Mouse (Mus musculus): ENCODE results near the gene Gfy. TPM values are rescaled to one million over a fixed set of nuclear protein-coding genes. Genes with fewer than 3 reads are reported as not detected.

Gfy gene
- polyA plus RNA-seq, 1 experiment from 2014 or later = not detected

DNA sequence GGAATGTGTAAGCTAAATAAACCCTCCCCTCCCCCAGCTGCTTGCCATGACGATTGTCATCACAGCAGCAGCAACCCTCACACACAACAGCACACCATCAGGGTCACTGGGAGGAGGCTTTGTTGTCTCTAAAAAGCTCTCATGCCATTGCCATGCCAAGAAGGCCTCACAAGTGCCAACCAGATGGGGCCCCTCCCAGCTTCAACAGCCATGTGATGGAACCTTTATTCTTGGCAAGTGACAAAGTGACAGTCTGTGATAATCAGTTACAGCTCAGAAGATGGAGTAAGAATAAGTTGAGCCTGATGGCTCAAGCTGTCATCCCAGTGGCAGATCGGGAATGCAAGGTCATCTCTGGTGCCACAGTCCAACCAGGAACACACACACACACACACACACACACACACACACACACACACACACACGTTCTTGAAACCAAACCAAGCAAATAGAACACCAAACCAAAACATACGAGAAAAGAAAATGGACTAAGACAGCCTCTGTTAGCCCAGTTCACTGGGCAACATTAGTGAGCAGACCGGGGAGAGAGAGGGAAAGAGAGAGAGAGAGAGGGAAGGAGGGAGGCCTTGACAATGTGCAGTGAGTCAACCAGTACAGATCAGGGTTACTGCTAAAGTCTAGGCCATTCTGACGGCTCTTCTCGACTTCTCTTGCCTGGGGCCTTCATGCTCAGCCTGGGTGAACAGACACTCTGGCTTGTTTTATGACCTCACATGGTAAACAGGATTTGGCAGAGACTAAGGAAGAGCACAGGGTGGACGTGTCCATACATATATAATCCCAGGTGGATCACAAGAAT, 39.3 kb downstream of the Gfy start:
- Histone ChIP-seq H3K36me3 (ENCODE audit: inconsistent target) (peaks cover 32% of the 10 kb centered on the region), H3K79me2 (ENCODE audit: inconsistent target) (no peaks in the 10 kb centered on the region), H3K4me3 (ENCODE audit: inconsistent target) (no peak overlapping the region), H3K27ac (no peak overlapping the region)
- WGBS (ENCODE audit: missing documents) = 98% methylated on average over 6 of the region's 8 CpGs

DNA sequence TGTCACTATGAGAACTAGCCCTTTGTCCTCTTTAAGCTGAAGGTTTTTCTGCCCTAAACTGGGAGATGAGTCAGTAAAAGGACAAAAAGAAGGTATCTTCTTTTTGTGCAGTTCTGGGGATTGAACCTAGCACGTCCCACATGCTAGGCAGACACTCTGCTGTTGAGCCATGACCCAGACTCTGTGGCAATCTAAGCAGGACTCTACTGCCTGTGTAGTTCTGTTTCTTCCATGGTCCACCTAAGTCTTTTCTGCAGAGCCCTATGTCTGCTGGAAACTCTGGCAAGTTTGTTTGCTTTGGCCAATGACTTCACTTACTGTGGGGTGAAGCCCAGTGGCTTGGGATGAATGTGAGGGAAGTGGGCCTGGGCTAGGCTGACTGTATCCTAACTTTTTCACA, 41.0 kb downstream of the Gfy start:
- no peak overlapping the region for H3K27ac ChIP-seq
- 93% methylated on average over 1 of the region's 1 CpGs for WGBS (ENCODE audit: missing documents)
- H3K36me3 ChIP-seq (ENCODE audit: inconsistent target) = peaks cover 17% of the 10 kb centered on the region; the same call in 1 of the 2 replicates
- no peaks in the 10 kb centered on the region for H3K79me2 ChIP-seq (ENCODE audit: inconsistent target)
- no peak overlapping the region for H3K4me3 ChIP-seq (ENCODE audit: inconsistent target)

DNA sequence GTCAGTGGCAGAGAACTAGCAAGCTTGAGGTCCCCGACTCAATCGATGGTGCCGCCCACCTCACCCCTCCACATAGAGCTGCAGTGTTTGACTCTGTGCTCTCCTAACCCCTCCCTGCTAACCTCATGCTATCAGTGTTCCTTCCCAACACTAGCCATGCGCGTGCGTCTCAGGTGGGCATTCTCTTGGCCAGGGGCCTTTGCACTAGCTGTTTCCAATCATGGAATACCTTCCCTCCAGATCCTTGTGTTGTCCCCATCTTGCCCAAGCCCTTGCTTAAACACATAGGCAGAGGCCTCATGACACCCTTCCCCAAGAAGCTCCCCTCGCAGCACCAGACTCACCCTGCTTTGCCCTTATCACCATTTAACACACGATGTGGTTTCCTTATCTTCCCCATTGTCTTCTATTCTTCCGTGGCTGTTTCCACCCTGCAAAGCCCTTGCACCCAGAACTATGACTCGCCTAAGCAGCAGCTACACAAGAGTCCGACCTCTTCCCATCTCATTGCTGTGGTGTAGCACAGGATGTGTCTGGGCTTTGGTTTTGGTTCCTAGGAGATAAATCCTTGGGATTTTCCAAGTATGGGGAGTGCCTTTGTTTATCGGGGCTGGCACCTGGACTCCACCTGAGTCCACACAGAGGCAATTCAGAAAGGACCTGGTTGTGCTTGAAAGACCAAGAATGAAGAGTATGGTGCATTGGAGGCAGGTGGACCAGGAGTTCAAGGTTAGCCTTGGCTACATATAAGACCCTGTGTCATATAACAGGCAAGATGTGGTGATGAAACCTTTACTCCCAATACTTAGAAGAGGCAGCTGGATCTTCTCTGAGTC, 42.0 kb downstream of the Gfy start:
- Histone ChIP-seq H3K27ac (no peak overlapping the region), H3K36me3 (ENCODE audit: inconsistent target) (0 out of 2 replicates have a peak, but pooled peaks cover 6% of the 10 kb centered on the region), H3K79me2 (ENCODE audit: inconsistent target) (no peaks in the 10 kb centered on the region), H3K4me3 (ENCODE audit: inconsistent target) (no peak overlapping the region)
- WGBS (ENCODE audit: missing documents) = 37% methylated on average over 12 of the region's 12 CpGs

DNA sequence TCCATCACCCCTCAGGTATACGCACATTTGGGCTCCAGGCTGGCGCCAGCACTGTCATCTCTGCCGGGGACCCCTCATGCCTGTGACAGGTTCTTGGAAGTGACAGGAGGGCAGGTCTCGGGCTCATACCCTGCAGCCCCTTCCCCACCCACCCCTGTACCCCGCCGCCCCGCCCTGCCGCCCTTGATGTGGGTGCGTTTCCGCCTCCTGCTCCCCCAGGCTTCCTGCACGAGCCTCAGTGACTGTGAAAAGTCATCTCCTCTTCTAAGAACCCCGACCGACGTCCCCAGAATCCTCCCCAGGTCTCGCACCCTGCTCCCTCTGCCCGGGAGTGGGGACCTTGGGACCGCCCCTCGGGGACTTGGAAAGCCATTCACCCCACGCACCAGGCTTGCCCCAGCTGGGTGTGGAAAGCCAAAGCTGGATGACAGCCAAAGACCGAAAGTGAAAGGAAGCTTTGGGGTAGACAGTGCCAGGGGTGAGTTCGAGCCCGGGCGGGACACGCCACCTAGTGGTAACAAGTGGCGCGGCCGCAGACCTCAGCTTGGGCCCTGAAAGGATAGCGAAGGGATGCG, 43.3 kb downstream of the Gfy start, which contains the start of the genes Gm45713 and Flt3l:
TSS of gene Gm45713 (minus strand) at position 239 of the 575 bp plus-strand sequence.
TSS of gene Flt3l (minus strand) at position 440 of the 575 bp plus-strand sequence.
- H3K79me2 ChIP-seq (ENCODE audit: inconsistent target) = no peaks in the 10 kb centered on the region
- WGBS (ENCODE audit: missing documents) = 1% methylated on average over 21 of the region's 29 CpGs
- H3K27ac ChIP-seq = peak within 1 kb of the TSS; percentile 71
- H3K4me3 ChIP-seq (ENCODE audit: inconsistent target) = peak within 1 kb of the TSS; percentile 62
- no peaks in the 10 kb centered on the region for H3K36me3 ChIP-seq (ENCODE audit: inconsistent target)

DNA sequence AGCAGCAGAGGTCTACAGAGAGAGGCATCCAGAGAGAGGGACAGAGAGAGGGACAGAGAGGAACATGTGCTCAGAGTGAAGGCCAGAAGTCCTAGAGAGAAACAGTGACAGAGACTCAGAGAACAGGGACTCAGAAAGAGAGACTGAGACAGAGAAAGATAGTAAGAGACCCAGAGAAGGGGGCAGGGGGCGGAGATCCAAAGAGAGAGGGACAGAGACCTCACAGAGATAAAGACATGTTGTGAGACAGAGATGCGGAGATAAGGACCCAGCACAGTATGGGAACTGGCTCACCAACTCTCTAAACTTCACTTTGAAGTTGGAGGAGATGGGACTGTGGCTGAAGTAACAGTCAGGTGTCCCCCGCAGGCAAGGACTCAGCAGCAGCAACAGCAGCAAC, 44.0 kb downstream of the Gfy start:
- WGBS (ENCODE audit: missing documents) = 69% methylated on average over 3 of the region's 3 CpGs
- Histone ChIP-seq H3K4me3 (ENCODE audit: inconsistent target) (peak overlapping the region; percentile 62), H3K27ac (peak overlapping the region; percentile 71; the same call in 1 of the 2 replicates), H3K36me3 (ENCODE audit: inconsistent target) (no peaks in the 10 kb centered on the region), H3K79me2 (ENCODE audit: inconsistent target) (no peaks in the 10 kb centered on the region)

DNA sequence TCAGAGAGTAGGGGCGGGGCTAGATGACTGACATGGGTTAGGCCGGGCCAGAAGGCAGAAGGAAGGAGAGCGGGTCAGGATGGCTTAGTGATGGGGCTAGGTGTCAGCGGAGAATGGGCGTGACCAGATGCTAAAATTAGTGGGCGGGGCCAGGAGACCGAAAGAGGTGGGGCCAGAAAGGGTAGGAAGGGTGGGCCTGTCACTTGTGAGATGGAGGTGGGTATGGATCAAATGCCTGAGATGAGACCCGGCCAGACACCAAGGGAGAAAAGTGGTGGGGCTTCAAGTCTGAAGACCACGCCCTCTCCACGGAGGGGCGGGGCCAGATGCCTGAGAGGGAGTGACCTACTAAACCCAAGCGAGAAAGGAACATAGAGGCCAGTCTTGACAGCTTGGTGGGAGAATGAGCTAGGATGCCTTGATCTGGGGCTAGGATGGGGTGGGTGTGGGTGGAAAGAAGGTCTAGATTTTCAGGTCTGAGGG, 44.8 kb downstream of the Gfy start:
- H3K4me3 ChIP-seq (ENCODE audit: inconsistent target) = no peak overlapping the region
- H3K36me3 ChIP-seq (ENCODE audit: inconsistent target) = no peaks in the 10 kb centered on the region
- no peaks in the 10 kb centered on the region for H3K79me2 ChIP-seq (ENCODE audit: inconsistent target)
- no peak overlapping the region for H3K27ac ChIP-seq
- 39% methylated on average over 12 of the region's 12 CpGs for WGBS (ENCODE audit: missing documents)

DNA sequence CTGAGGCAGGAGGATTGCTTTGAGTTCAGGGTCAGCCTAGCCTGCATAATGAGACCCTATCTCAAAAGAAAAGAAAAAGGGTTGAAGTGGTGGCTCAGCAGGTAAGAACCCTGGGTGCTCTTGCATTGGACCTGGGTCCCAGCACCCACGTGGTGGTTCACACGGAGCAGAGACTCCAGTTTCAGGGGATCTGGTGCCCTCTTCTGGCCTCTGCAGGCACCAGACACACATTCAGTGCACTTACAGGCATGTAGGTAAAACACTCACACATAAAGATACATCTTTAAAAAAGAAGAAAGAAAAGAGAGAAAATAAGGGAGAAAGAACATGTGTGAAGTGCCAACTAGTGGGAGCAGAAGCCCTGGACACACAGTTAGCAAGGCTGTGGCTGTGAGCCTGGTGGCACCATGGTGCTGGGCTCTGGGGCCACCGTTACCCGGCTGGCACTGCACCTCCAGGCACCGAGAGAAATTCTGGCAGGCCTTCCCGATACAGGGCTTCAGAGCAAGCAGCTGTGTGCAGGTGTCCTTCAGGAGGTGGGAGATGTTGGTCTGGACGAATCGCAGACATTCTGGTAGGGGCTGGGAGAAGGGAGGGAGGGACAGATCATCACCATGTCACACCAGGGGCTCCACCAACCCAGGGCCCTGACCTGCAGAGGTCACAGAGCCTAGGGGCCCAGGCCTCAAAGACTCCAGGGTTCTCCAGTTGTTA, 45.8 kb downstream of the Gfy start:
- Histone ChIP-seq H3K79me2 (ENCODE audit: inconsistent target) (no peaks in the 10 kb centered on the region), H3K36me3 (ENCODE audit: inconsistent target) (no peaks in the 10 kb centered on the region), H3K27ac (no peak overlapping the region), H3K4me3 (ENCODE audit: inconsistent target) (no peak overlapping the region)
- WGBS (ENCODE audit: missing documents) = 82% methylated on average over 8 of the region's 8 CpGs

DNA sequence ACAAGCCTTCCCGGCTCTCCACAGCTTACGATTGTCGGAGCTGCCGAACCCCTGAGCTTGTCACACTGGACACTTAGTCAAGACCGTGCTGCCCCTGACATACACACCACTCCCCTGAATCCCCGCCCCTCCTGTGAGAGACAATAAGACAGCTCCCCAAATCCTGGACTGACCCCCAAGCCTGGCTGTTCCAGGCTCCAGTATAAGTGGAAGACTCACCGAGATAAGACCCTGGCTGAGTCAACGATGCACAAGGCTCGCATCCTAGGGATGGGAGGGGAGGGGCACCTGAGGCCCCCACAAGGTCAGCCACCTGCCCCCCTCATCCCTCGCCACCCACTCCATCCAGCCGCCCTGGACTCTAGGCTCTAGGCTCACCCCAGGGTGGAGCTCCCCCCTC, 47.5 kb downstream of the Gfy start:
- 94% methylated on average over 11 of the region's 11 CpGs for WGBS (ENCODE audit: missing documents)
- peaks cover 3% of the 10 kb centered on the region; the same call in 1 of the 2 replicates for H3K36me3 ChIP-seq (ENCODE audit: inconsistent target)
- no peak overlapping the region for H3K4me3 ChIP-seq (ENCODE audit: inconsistent target)
- H3K79me2 ChIP-seq (ENCODE audit: inconsistent target) = peaks cover 17% of the 10 kb centered on the region
- no peak overlapping the region for H3K27ac ChIP-seq

DNA sequence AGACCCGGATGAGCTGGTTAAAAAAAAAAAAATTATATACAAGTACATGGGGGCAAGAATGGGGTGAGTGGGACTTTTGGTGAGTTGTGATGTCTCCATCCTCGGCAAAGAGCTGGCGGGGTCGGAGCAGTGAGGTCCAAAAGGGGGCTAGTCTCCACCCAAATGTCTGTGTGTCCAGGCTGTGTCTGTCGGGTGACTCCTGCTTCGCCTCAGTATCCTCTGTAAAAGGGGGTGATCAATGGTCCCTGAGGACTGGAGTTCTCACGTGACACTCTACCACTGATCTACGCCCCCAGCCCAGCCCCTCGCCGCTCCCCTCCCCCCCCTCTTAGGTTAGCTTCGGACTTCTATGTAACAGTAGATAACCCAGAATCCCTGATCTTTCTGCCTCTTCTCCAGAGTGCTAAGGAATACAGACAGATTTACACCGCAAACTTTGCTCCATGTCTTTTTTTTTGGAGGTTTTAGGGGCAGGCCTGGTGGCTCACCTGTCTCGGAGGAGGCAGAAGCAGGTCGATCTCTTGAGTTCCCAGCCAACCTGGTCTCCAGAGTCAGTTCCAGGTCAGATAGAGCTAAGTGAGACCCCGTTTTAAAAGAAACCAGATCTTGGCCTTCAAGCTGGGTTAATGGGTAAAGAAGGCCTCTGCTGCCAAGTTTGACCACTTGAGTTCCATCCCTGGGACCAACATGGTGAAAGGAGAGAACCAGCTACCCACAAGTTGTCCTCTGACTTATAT, 49.4 kb downstream of the Gfy start:
- peaks cover 21% of the 10 kb centered on the region for H3K36me3 ChIP-seq (ENCODE audit: inconsistent target)
- H3K79me2 ChIP-seq (ENCODE audit: inconsistent target) = peaks cover 25% of the 10 kb centered on the region
- H3K27ac ChIP-seq = peak overlapping the region; percentile 85
- peak overlapping the region; percentile 62 for H3K4me3 ChIP-seq (ENCODE audit: inconsistent target)
- WGBS (ENCODE audit: missing documents) = 81% methylated on average over 15 of the region's 15 CpGs

DNA sequence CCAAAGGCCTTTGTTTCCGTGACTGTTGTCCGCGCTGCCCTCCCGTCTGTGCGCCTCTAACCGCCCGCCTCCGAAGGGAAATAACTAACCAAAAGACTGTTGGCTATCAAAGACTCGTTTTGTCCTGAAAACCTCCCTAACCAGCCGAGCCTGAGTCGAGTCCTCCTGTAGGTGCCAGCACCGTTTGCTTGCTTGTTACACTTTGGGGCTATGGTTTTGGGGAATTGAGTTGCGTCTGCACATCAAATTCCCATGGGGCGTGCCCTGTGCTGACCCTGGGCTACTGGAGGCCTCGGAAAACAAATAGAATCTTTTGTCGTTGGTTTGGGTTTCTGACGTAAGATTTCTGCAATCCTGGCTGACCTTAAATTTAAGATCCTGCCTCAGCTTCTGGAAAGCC, 50.1 kb downstream of the Gfy start:
- under 1% methylated on average over 17 of the region's 17 CpGs for WGBS (ENCODE audit: missing documents)

DNA sequence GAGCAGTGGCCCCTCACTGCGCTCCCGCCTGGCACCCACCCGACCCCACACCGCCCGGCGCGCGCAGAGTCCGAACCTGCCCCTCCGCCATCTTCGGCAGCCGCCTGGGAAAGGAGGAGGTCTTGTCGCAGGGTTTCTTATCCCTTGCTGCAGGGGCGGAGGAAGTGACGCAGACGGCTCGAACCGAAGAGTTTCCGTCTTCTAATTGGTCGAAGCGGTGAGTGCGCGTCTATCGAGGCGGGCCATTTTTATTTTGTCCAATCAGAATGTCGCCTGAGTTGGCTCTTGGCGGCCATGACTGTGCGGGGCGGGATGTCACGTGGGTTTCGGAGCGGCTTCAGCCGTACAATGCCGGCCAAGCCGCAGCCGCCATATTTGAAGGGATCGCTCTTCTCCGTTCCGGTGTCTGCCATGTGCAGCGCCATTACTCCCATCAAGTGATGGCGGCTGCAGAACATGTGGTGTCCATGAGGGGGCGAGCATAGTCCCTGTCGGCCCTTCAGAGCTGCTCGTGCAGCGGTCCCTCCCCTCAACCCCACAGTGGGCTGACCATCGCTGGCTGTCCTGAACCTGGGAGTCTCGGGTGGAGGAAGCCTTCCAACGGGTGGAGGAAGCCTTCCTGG, 50.6 kb downstream of the Gfy start, which contains the start of gene Rpl13a:
TSS of gene Rpl13a (minus strand) at position 138 of the 623 bp plus-strand sequence.
- Histone ChIP-seq H3K27ac (peak within 1 kb of the TSS; percentile 90), H3K79me2 (ENCODE audit: inconsistent target) (peaks cover 29% of the 10 kb centered on the region), H3K36me3 (ENCODE audit: inconsistent target) (peaks cover 21% of the 10 kb centered on the region), H3K4me3 (ENCODE audit: inconsistent target) (peak within 1 kb of the TSS; percentile 99)
- under 1% methylated on average over 48 of the region's 48 CpGs for WGBS (ENCODE audit: missing documents)

More for the DNA sequence above, 50.1 kb downstream of the Gfy start:
- H3K27ac ChIP-seq = peak overlapping the region; percentile 85
- H3K79me2 ChIP-seq (ENCODE audit: inconsistent target) = peaks cover 25% of the 10 kb centered on the region
- peak overlapping the region; percentile 62 for H3K4me3 ChIP-seq (ENCODE audit: inconsistent target)
- peaks cover 21% of the 10 kb centered on the region for H3K36me3 ChIP-seq (ENCODE audit: inconsistent target)

DNA sequence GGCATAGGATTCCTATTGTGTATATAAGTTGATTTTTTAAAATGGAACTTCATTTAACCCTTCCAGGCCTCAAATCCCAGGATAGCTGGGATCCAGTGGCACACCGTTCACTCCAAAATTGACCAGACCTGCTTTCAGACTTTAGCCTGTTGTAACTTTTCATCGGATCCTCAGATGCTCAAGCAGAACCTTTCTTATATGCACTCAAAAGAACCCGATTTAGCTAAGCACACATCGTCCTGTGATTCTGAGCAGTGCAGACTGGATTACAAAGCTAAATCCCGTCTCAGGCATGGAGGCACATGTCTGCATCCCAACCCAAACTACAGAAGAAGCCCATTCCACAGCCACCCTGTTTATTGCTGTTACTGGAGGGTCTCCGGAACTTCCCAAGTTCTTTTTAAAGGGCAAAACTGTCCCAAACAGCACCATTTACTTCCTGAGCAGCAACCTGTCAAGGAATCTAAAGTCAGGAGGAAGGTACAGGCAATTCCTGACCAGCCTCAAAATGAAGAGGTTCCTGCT, 51.6 kb downstream of the Gfy start:
- Histone ChIP-seq H3K4me3 (ENCODE audit: inconsistent target) (peak overlapping the region; percentile 99), H3K27ac (peak overlapping the region; percentile 90), H3K36me3 (ENCODE audit: inconsistent target) (peaks cover 23% of the 10 kb centered on the region), H3K79me2 (ENCODE audit: inconsistent target) (peaks cover 39% of the 10 kb centered on the region)
- under 1% methylated on average over 6 of the region's 6 CpGs for WGBS (ENCODE audit: missing documents)

All from macrophage (primary cell).